Mouse (Mus musculus): ENCODE results near the gene Ren1. TPM values are rescaled to one million over a fixed set of nuclear protein-coding genes. Genes with fewer than 3 reads are reported as not detected.

The Ren1 gene
- total and polyA plus RNA-seq, 3 experiments: not detected

DNA sequence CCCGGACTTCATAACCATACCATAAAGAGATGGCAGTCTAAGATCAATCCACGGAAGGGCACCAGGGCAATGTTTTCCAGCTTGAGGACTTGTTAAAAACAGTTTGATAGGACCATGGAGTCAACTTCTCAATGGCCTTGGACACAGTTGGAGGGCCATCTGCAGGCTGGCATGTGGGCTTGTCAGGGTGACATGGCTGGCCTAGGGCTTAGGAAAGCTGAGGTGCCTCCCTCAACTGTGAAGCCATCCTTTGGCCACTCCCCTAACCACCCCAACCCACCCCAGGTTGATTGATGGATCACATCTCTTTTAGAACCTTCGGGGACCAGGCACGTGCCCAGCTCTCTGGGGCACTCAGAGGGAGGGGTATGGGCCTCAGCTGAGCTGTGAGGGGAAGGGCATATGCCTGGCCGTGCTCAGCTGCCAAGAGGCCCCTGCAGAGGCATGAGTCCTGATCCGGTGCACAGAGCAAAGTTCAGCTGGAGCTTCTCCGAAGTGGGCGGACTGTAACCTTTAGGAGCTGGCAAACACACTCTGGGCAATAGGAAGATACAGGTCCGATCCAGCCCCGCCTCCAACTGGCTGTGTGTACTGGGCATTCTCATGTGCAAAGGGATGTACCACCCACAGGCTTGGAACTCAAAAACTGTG is 25.5 kb downstream of the Ren1 start:
- Histone ChIP-seq H3K9me3 (replicated peaks) (no peaks in the 10 kb centered on the region), H3K4me1 (ENCODE audit: insufficient read depth, low read depth, low read length) (0 out of 2 replicates have a peak, but pooled peaks cover 2% of the 10 kb centered on the region), H3K4me3 (ENCODE audit: low read depth, low read length) (no peak overlapping the region), H3K36me3 (replicated peaks) (no peaks in the 10 kb centered on the region), H3K27me3 (ENCODE audit: insufficient read depth, low read length) (peaks cover 2% of the 10 kb centered on the region; the same call in 1 of the 2 replicates)
- DNase-seq (ENCODE audit: low spot score) (no peak), ATAC-seq (ENCODE audit: extremely low read depth, insufficient number of reproducible peaks, low FRiP score, poor library complexity, severe bottlenecking) (no peak)
- TF ChIP-seq GATA2 (IDR thresholded peaks at IDR 0.05; ENCODE audit: borderline replicate concordance, low read depth, low read length) (no peak), POLR2AphosphoS5 (IDR thresholded peaks at IDR 0.05; ENCODE audit: insufficient replicate concordance, low read depth, low read length) (no peak), TAL1 (conservative IDR thresholded peaks at IDR 0.05; ENCODE audit: low read depth, low read length) (no peak), CTCF (IDR thresholded peaks at IDR 0.05; ENCODE audit: low read depth, low read length) (no peak), GATA1 (IDR thresholded peaks at IDR 0.05; ENCODE audit: borderline replicate concordance, low read length) (no peak)

DNA sequence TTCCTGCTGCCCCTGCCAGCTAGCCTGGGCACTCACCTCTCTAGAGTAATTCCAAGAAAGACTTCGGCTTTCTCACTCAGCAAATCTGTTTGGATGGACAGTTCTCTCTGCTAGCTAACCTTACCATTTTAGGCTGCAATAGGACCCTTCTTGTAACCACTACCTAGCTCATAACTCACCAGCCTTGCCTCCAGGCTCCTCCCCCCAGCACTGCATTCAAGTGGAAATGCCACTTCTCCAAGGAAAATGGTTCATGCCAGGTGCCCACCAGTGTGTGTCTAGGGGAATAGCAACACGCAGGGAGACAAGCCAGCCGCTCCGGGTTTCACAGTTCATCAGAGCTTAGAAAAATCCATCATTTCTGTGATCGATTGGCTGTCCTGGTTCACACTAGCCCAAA is 27.2 kb downstream of the Ren1 start:
- H3K4me1 ChIP-seq (ENCODE audit: insufficient read depth, low read depth, low read length): 0 out of 2 replicates have a peak, but pooled peaks cover 2% of the 10 kb centered on the region
- DNase-seq (ENCODE audit: low spot score): no peak
- H3K27me3 ChIP-seq (ENCODE audit: insufficient read depth, low read length): peaks cover 3% of the 10 kb centered on the region; the same call in 1 of the 2 replicates
- H3K4me3 ChIP-seq (ENCODE audit: low read depth, low read length): no peak overlapping the region
- H3K9me3 ChIP-seq (replicated peaks): no peaks in the 10 kb centered on the region
- no peak for ATAC-seq (ENCODE audit: extremely low read depth, insufficient number of reproducible peaks, low FRiP score, poor library complexity, severe bottlenecking)
- TF ChIP-seq GATA1 (IDR thresholded peaks at IDR 0.05; ENCODE audit: borderline replicate concordance, low read length) (no peak), POLR2AphosphoS5 (IDR thresholded peaks at IDR 0.05; ENCODE audit: insufficient replicate concordance, low read depth, low read length) (no peak), GATA2 (IDR thresholded peaks at IDR 0.05; ENCODE audit: borderline replicate concordance, low read depth, low read length) (no peak), TAL1 (conservative IDR thresholded peaks at IDR 0.05; ENCODE audit: low read depth, low read length) (no peak), CTCF (IDR thresholded peaks at IDR 0.05; ENCODE audit: low read depth, low read length) (no peak)
- H3K36me3 ChIP-seq (replicated peaks): no peaks in the 10 kb centered on the region

DNA sequence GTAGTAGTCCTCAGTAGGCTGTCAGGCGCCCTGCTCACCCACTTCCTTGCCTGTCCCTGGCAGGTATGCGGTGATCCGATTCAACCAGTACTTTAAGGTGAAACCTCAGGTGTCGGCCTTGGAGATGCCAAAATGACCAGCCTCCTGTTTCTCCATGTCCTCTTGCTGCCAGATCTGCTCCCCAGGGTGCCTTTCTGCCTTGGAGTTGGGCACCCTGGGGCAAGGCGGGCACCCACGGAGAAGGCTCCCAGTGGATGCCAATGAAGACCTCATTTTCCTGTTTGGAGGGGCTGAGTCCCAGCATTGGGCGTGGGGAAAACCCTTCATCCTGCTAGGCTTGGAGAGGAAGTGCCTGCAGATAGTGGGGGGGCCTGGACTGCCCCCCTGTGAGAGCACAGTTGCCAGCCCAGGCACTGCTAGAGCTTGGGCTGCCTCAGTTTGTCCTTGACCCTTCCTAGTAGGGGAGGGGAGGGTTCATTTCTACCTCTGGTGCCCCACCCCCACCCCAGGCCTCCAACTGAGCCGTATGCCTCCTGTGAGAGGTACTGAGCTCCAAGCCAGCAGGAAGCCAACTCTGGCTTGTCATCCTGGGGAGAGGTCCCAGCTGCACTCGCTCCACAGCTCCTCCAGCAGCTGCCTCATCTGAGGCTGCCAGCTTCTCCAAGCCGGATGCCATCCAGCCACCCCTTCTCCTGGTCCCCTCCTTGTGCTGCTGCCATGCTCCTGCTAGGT is 29.1 kb downstream of the Ren1 start:
- ATAC-seq (ENCODE audit: extremely low read depth, insufficient number of reproducible peaks, low FRiP score, poor library complexity, severe bottlenecking): no peak
- H3K27me3 ChIP-seq (ENCODE audit: insufficient read depth, low read length): peaks cover 18% of the 10 kb centered on the region
- no peaks in the 10 kb centered on the region for H3K36me3 ChIP-seq (replicated peaks)
- no peak for TF ChIP-seq POLR2AphosphoS5 (IDR thresholded peaks at IDR 0.05; ENCODE audit: insufficient replicate concordance, low read depth, low read length)
- no peak for TF ChIP-seq GATA1 (IDR thresholded peaks at IDR 0.05; ENCODE audit: borderline replicate concordance, low read length)
- no peak for TF ChIP-seq TAL1 (conservative IDR thresholded peaks at IDR 0.05; ENCODE audit: low read depth, low read length)
- no peak for TF ChIP-seq GATA2 (IDR thresholded peaks at IDR 0.05; ENCODE audit: borderline replicate concordance, low read depth, low read length)
- TF ChIP-seq CTCF (IDR thresholded peaks at IDR 0.05; ENCODE audit: low read depth, low read length): no peak
- H3K4me1 ChIP-seq (ENCODE audit: insufficient read depth, low read depth, low read length): 0 out of 2 replicates have a peak, but pooled peaks cover 2% of the 10 kb centered on the region
- DNase-seq (ENCODE audit: low spot score): no peak
- H3K9me3 ChIP-seq (replicated peaks): no peaks in the 10 kb centered on the region
- no peak overlapping the region for H3K4me3 ChIP-seq (ENCODE audit: low read depth, low read length)

DNA sequence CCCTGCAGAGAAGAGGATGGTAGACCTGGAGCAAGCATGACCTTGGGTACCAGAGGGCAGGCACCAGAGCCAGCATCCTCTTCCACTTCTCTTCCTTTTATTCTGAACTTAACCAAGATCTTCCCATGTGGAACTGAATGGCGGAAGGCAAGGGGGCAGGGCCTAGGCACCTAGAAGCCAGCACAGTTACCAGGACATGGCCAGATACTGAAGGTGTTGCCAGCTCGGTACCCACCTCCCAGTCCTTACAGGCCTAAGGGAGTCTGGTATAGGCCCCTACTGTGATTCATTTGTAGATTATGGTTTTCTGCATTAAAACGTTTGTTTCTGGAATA is 29.6 kb downstream of the Ren1 start:
- H3K4me3 ChIP-seq (ENCODE audit: low read depth, low read length): no peak overlapping the region
- 0 out of 2 replicates have a peak, but pooled peaks cover 2% of the 10 kb centered on the region for H3K4me1 ChIP-seq (ENCODE audit: insufficient read depth, low read depth, low read length)
- no peaks in the 10 kb centered on the region for H3K9me3 ChIP-seq (replicated peaks)
- DNase-seq (ENCODE audit: low spot score) (no peak), ATAC-seq (ENCODE audit: extremely low read depth, insufficient number of reproducible peaks, low FRiP score, poor library complexity, severe bottlenecking) (no peak)
- no peaks in the 10 kb centered on the region for H3K36me3 ChIP-seq (replicated peaks)
- TF ChIP-seq TAL1 (conservative IDR thresholded peaks at IDR 0.05; ENCODE audit: low read depth, low read length): no peak
- no peak for TF ChIP-seq GATA2 (IDR thresholded peaks at IDR 0.05; ENCODE audit: borderline replicate concordance, low read depth, low read length)
- no peak for TF ChIP-seq POLR2AphosphoS5 (IDR thresholded peaks at IDR 0.05; ENCODE audit: insufficient replicate concordance, low read depth, low read length)
- no peak for TF ChIP-seq CTCF (IDR thresholded peaks at IDR 0.05; ENCODE audit: low read depth, low read length)
- TF ChIP-seq GATA1 (IDR thresholded peaks at IDR 0.05; ENCODE audit: borderline replicate concordance, low read length): no peak
- peaks cover 19% of the 10 kb centered on the region for H3K27me3 ChIP-seq (ENCODE audit: insufficient read depth, low read length)

DNA sequence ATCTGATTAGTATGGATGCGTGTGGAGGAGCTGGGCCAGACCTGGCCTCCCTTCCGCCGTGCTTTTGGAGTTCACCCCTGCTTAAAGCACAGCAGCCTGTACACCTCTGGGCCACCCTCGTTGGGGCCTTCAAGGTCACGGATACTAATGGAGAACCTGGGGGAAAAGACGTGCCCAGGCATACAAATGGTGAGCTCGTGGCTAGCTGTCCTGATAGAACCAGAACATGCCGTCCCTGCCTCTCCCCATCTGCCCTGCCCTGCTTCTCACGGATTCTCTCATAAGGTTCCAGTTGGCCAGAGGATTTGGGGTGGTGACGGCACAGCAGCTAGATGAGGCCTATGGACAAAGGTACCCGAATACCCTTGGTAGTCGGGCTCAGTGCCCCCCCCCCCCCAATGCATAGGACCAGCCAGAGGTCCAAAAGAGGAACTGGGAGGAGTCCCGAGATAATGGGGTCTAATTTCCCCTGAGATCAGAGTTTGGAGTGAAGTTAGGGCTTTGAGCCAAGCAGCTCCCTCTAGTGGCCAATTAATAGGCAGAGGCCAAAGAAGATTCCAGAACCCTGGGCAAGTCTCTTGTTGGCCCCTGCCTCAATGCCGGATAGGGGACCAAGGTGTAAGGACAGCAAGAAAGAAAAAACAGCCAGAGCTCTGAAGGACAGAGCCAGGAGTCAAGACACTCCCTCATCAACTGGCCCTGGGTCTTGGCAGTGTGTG is 30.2 kb downstream of the Ren1 start:
- Histone ChIP-seq H3K4me3 (ENCODE audit: low read depth, low read length) (no peak overlapping the region), H3K36me3 (replicated peaks) (no peaks in the 10 kb centered on the region), H3K27me3 (ENCODE audit: insufficient read depth, low read length) (peaks cover 19% of the 10 kb centered on the region), H3K4me1 (ENCODE audit: insufficient read depth, low read depth, low read length) (peaks cover 3% of the 10 kb centered on the region), H3K9me3 (replicated peaks) (no peaks in the 10 kb centered on the region)
- DNase-seq (ENCODE audit: low spot score) (peak; percentile 71), ATAC-seq (ENCODE audit: extremely low read depth, insufficient number of reproducible peaks, low FRiP score, poor library complexity, severe bottlenecking) (no peak)
- no peak for TF ChIP-seq TAL1 (conservative IDR thresholded peaks at IDR 0.05; ENCODE audit: low read depth, low read length)
- TF ChIP-seq POLR2AphosphoS5 (IDR thresholded peaks at IDR 0.05; ENCODE audit: insufficient replicate concordance, low read depth, low read length): no peak
- no peak for TF ChIP-seq GATA1 (IDR thresholded peaks at IDR 0.05; ENCODE audit: borderline replicate concordance, low read length)
- TF ChIP-seq CTCF (IDR thresholded peaks at IDR 0.05; ENCODE audit: low read depth, low read length): no peak; the same call in 1 of the 2 replicates
- TF ChIP-seq GATA2 (IDR thresholded peaks at IDR 0.05; ENCODE audit: borderline replicate concordance, low read depth, low read length): no peak

DNA sequence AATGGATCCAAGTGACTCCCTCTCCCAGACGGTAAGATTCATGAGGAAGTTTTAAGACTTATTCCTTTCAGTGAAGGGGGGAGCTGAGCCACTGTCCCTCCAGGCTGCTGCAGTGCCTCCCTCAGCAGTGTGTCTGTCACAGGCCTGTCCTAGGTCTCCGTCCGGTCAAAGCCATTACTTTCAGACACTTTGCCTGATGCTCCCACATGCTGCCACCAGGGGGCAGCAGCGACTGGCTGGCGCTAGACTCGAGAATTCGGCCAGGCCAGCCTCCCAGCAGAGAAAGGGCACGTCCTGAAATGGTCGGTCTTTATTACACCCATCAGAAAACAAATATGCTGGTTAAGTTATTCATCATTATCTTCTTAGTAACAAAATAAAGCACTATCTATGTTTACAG is 31.7 kb downstream of the Ren1 start:
- peak; percentile 65 for DNase-seq (ENCODE audit: low spot score)
- ATAC-seq (ENCODE audit: extremely low read depth, insufficient number of reproducible peaks, low FRiP score, poor library complexity, severe bottlenecking): peak; percentile 52
- H3K4me1 ChIP-seq (ENCODE audit: insufficient read depth, low read depth, low read length): peaks cover 8% of the 10 kb centered on the region
- H3K4me3 ChIP-seq (ENCODE audit: low read depth, low read length): no peak overlapping the region
- peaks cover 20% of the 10 kb centered on the region for H3K27me3 ChIP-seq (ENCODE audit: insufficient read depth, low read length)
- H3K9me3 ChIP-seq (replicated peaks): no peaks in the 10 kb centered on the region
- no peak for TF ChIP-seq TAL1 (conservative IDR thresholded peaks at IDR 0.05; ENCODE audit: low read depth, low read length)
- TF ChIP-seq CTCF (IDR thresholded peaks at IDR 0.05; ENCODE audit: low read depth, low read length): peak; percentile 71
- no peaks in the 10 kb centered on the region for H3K36me3 ChIP-seq (replicated peaks)
